Mouse (Mus musculus) midbrain, postnatal 0 days (tissue): ENCODE results near the gene Eif2b4. TPM values are rescaled to one million over a fixed set of nuclear protein-coding genes. Genes with fewer than 3 reads are reported as not detected.

Experiments
- ATAC-seq: fragments of 200-750 bp; cut with Nextera tagmentation; 2 replicates; pipeline ENCODE4 v1.8.0; 2017; ENCODE audit warnings: moderate number of reproducible peaks, mild to moderate bottlenecking, moderate TSS enrichment, moderate library complexity; ENCODE audit not compliant: low FRiP score
- DNase-seq: peaks from one replicate; pipeline ENCODE4 v3.0.0-alpha.2; 2015; ENCODE audit warnings: low spot score
- H3K27ac ChIP-seq: fragments of 300-500 bp; sonication (generic); 2 replicates; pipeline ENCODE4 v1.5.1; 2014; ENCODE audit warnings: low read depth, mild to moderate bottlenecking, low read length, mixed read lengths
- H3K27me3 ChIP-seq: fragments of 300-500 bp; sonication (generic); 2 replicates; pipeline ENCODE4 v1.6.1; 2014; ENCODE audit warnings: low read length, control low read depth, mixed read lengths; ENCODE audit not compliant: insufficient read depth
- H3K36me3 ChIP-seq: fragments of 300-500 bp; sonication (generic); 2 replicates; pipeline ENCODE4 v1.6.1; 2014; ENCODE audit warnings: low read length, control low read depth, mixed read lengths; ENCODE audit not compliant: insufficient read depth
- H3K4me1 ChIP-seq: fragments of 300-500 bp; sonication (generic); 2 replicates; pipeline ENCODE4 v1.6.1; 2014; ENCODE audit warnings: mild to moderate bottlenecking, control low read depth, antibody characterized with exemption, low read length, mixed read lengths; ENCODE audit not compliant: insufficient read depth
- H3K4me2 ChIP-seq: fragments of 300-500 bp; sonication (generic); 2 replicates; pipeline ENCODE4 v1.6.1; 2014; ENCODE audit warnings: low read depth, mild to moderate bottlenecking, low read length, mixed read lengths; ENCODE audit not compliant: poor library complexity, severe bottlenecking
- H3K4me3 ChIP-seq: fragments of 300-500 bp; sonication (generic); 2 replicates; pipeline ENCODE4 v1.5.1; 2014; ENCODE audit warnings: low read depth, mild to moderate bottlenecking, low read length, moderate library complexity
- H3K9ac ChIP-seq: fragments of 300-500 bp; sonication (generic); replicated peaks from 2 replicates; pipeline ENCODE4 v1.6.1; 2014; ENCODE audit warnings: mild to moderate bottlenecking, low read length, moderate library complexity, mixed read lengths; ENCODE audit not compliant: poor library complexity, severe bottlenecking
- H3K9me3 ChIP-seq: fragments of 300-500 bp; sonication (generic); 2 replicates; pipeline ENCODE4 v1.6.1; 2016; ENCODE audit warnings: low read length, control low read depth
- CTCF ChIP-seq: IDR thresholded peaks from 2 replicates; pipeline ENCODE4 v1.5.1; 2016; ENCODE audit warnings: antibody characterized with exemption, mild to moderate bottlenecking
- WGBS: fragments of 180-500 bp; shearing (Covaris S2); extraction: QIAGEN DNeasy Blood & Tissue Kit; methylation state at CpG from one replicate; pipeline ENCODE4 v1.1.7; 2014; 5-methylcytosine and 5-hydroxymethylcytosine counted together
- polyA plus RNA-seq: library from polyadenylated mRNA; unstranded; fragments of >200 nt; fragmentation: Nextera tagmentation; extraction: Ambion mirVana; gene quantifications from 2 replicates; pipeline ENCODE4 v1.2.1, GENCODE M21; 2015
- total RNA-seq: library from RNA; depleted of rRNA; stranded (reverse); fragments of >200 nt; gene quantifications from 2 replicates; pipeline ENCODE4 v1.2.3, GENCODE M21; 2014; rRNA removed

Eif2b4 gene
- total and polyA plus RNA-seq, 2 experiments from 2014 or later = 34.0 to 84.3 TPM

DNA sequence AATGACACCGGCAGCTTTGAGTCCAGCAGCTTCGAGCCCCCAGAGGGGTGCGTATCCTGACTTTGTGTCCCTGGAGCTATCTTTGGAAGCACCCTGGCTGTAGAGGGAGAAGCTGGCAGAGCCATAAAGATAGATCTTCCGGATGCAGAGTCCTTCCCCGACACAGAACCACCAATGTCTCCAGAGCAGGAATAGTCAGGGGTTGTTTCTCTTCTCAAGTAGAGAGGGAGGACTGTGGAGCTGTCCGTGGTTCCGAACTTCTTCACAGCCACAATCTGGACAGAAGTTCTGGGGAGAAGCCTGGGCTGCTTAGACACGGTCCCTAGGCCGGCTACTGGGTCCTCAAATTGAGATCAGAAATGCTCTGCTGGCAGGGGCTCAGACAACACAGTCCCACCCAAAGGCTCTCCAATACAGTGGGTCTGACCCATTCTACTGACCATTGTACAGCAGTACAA, 54.2 kb downstream of the Eif2b4 start:
- no peak for DNase-seq
- no peak for TF ChIP-seq CTCF
- H3K27ac ChIP-seq = no peak overlapping the region
- no peak overlapping the region; the same call in 1 of the 2 replicates for H3K4me2 ChIP-seq
- H3K36me3 ChIP-seq = 0 out of 2 replicates have a peak, but pooled peaks cover 2% of the 10 kb centered on the region
- peaks cover 44% of the 10 kb centered on the region for H3K27me3 ChIP-seq
- peaks cover 12% of the 10 kb centered on the region; the same call in 1 of the 2 replicates for H3K4me1 ChIP-seq
- peak overlapping the region; percentile 36; the same call in 1 of the 2 replicates for H3K4me3 ChIP-seq
- no peaks in the 10 kb centered on the region for H3K9me3 ChIP-seq
- no peak for ATAC-seq
- no peak overlapping the region for H3K9ac ChIP-seq
- 11% methylated on average over 9 of the region's 9 CpGs for WGBS

DNA sequence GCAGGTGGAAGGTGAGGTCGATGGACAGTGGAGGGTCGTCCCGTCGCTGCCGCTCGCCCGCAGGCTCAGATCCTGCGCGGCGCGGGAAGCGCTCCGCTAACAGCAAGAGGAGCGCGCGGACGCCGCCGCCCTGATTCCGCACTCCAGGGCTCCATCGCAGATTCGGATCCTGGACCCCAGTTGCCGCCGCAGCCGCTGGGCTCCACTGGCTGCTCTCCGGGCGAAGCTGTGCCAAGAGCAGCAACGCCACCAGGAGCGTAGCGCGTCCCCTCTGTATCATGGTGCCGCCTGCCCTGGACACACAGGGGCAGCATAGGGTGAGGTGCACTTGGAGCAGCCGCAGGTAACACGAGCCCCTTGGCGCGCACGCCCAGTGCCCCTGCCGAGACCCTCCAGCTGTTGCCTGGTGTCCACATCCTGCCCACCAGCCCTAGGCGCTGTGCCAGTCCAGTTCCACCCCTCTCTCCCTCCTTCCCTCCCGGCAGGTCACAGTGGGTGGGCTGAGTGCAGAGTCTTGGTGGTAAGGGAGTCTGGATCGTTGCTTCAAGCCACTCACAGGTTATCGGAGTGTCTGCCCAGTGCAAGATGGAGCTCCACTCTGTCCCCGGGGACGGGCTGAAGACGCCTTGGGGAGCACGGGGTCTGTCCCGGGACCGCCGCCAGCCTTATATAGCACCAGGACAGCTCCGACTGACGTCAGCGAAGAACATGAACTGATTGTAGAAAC, 54.8 kb downstream of the Eif2b4 start, which contains the start of gene Ucn:
Gene Ucn, minus strand, starts transcription at position 589 of the 727 bp plus-strand sequence.
- peak within 1 kb of the TSS; percentile 64 for H3K4me2 ChIP-seq

DNA sequence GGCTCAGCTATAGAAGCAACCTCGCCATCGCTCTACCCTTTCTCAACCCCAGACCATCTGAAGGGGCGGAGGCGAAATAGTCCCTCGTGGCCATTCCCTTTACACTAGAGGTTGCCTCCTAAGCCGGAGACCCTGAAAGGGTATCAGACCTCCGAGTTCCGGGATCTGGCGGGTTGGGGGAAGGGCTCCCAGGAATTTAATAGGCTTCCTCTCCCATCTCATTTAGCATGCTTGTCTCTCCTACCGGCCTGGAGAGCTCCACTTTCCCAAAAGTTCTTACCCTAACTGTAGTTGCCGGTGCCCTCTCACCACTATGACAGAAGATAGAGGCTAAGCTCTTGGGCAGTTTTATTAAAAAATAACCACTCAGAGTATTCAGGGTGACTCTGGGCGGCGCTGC, 55.6 kb downstream of the Eif2b4 start:
- Histone ChIP-seq H3K27me3 (peaks cover 44% of the 10 kb centered on the region), H3K4me3 (peak overlapping the region; percentile 36), H3K27ac (no peak overlapping the region), H3K36me3 (0 out of 2 replicates have a peak, but pooled peaks cover 2% of the 10 kb centered on the region), H3K4me1 (peaks cover 12% of the 10 kb centered on the region; the same call in 1 of the 2 replicates), H3K9ac (no peak overlapping the region), H3K9me3 (no peaks in the 10 kb centered on the region), H3K4me2 (peak overlapping the region; percentile 64)
- WGBS = under 1% methylated on average over 13 of the region's 13 CpGs
- ATAC-seq (no peak), DNase-seq (no peak)
- TF ChIP-seq CTCF = no peak

More for the DNA sequence above, 54.8 kb downstream of the Eif2b4 start, which contains the start of gene Ucn:
- Histone ChIP-seq H3K36me3 (0 out of 2 replicates have a peak, but pooled peaks cover 2% of the 10 kb centered on the region), H3K4me3 (peak within 1 kb of the TSS; percentile 36), H3K27me3 (peaks cover 44% of the 10 kb centered on the region), H3K4me1 (peaks cover 12% of the 10 kb centered on the region; the same call in 1 of the 2 replicates), H3K9me3 (no peaks in the 10 kb centered on the region), H3K9ac (no peak within 1 kb of the TSS), H3K27ac (no peak within 1 kb of the TSS)
- TF ChIP-seq CTCF = 0 out of 2 replicates have a peak, but pooled peaks have one; percentile 12
- DNase-seq (no peak), ATAC-seq (0 out of 2 replicates have a peak, but pooled peaks have one; percentile 18)
- 2% methylated on average over 52 of the region's 52 CpGs for WGBS

Other genes starting within 250 kb of the Eif2b4 start
- gene Cgref1, start 247.8 kb downstream of the Eif2b4 start, total RNA-seq = 162 and 185 TPM in 2 replicates
- gene Cgref1, start 247.8 kb downstream of the Eif2b4 start, polyA plus RNA-seq = 108 TPM in 2 replicates
- 37.6 and 37.7 TPM in 2 replicates for gene Preb, start 233.1 kb downstream of the Eif2b4 start, total RNA-seq
- gene Preb, start 233.1 kb downstream of the Eif2b4 start, polyA plus RNA-seq = 89.6 and 101 TPM in 2 replicates
- 0.05 TPM in 1 of 2 replicates, not detected in the other for gene Tcf23, start 224.8 kb downstream of the Eif2b4 start, total RNA-seq
- 0.07 and 0.09 TPM in 2 replicates for gene Tcf23, start 224.8 kb downstream of the Eif2b4 start, polyA plus RNA-seq
- 138 and 155 TPM in 2 replicates for gene Atraid, start 145.1 kb downstream of the Eif2b4 start, total RNA-seq
- 235 and 243 TPM in 2 replicates for gene Atraid, start 145.1 kb downstream of the Eif2b4 start, polyA plus RNA-seq
- 43.8 and 44.9 TPM in 2 replicates for gene Slc5a6, start 144.5 kb downstream of the Eif2b4 start, total RNA-seq
- 32.3 and 33.0 TPM in 2 replicates for gene Slc5a6, start 144.5 kb downstream of the Eif2b4 start, polyA plus RNA-seq
- 39.5 and 44.8 TPM in 2 replicates for gene Cad, start 138.7 kb downstream of the Eif2b4 start, total RNA-seq
- gene Cad, start 138.7 kb downstream of the Eif2b4 start, polyA plus RNA-seq = 6.7 and 7.8 TPM in 2 replicates
- gene Dnajc5g, start 87.1 kb downstream of the Eif2b4 start, total RNA-seq = not detected in 2 replicates
- gene Dnajc5g, start 87.1 kb downstream of the Eif2b4 start, polyA plus RNA-seq = not detected in 2 replicates
- 19.3 and 24.1 TPM in 2 replicates for gene Slc30a3, start 85.2 kb downstream of the Eif2b4 start, total RNA-seq
- gene Slc30a3, start 85.2 kb downstream of the Eif2b4 start, polyA plus RNA-seq = 14.0 and 20.6 TPM in 2 replicates
- gene Trim54, start 76.7 kb downstream of the Eif2b4 start, total RNA-seq = 0.33 TPM in 1 of 2 replicates, not detected in the other
- not detected in 2 replicates for gene Trim54, start 76.7 kb downstream of the Eif2b4 start, polyA plus RNA-seq
- gene Ucn, start 54.6 kb downstream of the Eif2b4 start, total RNA-seq = not detected in 2 replicates
- gene Ucn, start 54.6 kb downstream of the Eif2b4 start, polyA plus RNA-seq = not detected in 2 replicates
- gene Mpv17, start 39.2 kb downstream of the Eif2b4 start, total RNA-seq = 42.5 and 65.5 TPM in 2 replicates
- gene Mpv17, start 39.2 kb downstream of the Eif2b4 start, polyA plus RNA-seq = 38.8 and 41.8 TPM in 2 replicates
- 3.1 and 4.3 TPM in 2 replicates for gene Gm29609, start 13.5 kb downstream of the Eif2b4 start, total RNA-seq
- 1.9 and 2.2 TPM in 2 replicates for gene Gm29609, start 13.5 kb downstream of the Eif2b4 start, polyA plus RNA-seq
- gene Gtf3c2, start 13.3 kb downstream of the Eif2b4 start, total RNA-seq = 45.2 and 46.4 TPM in 2 replicates
- 46.1 and 49.0 TPM in 2 replicates for gene Gtf3c2, start 13.3 kb downstream of the Eif2b4 start, polyA plus RNA-seq
- gene Snx17, start 203 bp downstream of the Eif2b4 start, total RNA-seq = 88.3 and 95.2 TPM in 2 replicates
- 103 and 104 TPM in 2 replicates for gene Snx17, start 203 bp downstream of the Eif2b4 start, polyA plus RNA-seq
- 6.4 and 10.9 TPM in 2 replicates for gene Zfp513, start 8.9 kb upstream of the Eif2b4 start, total RNA-seq
- gene Zfp513, start 8.9 kb upstream of the Eif2b4 start, polyA plus RNA-seq = 11.1 and 13.0 TPM in 2 replicates
- gene Ppm1g, start 27.3 kb upstream of the Eif2b4 start, total RNA-seq = 87.0 and 95.6 TPM in 2 replicates
- gene Ppm1g, start 27.3 kb upstream of the Eif2b4 start, polyA plus RNA-seq = 170 and 183 TPM in 2 replicates
- 120 and 126 TPM in 2 replicates for gene Nrbp1, start 47.4 kb upstream of the Eif2b4 start, total RNA-seq
- gene Nrbp1, start 47.4 kb upstream of the Eif2b4 start, polyA plus RNA-seq = 138 and 149 TPM in 2 replicates
- not detected in 2 replicates for gene Gm9970, start 47.8 kb upstream of the Eif2b4 start, total RNA-seq
- gene Gm9970, start 47.8 kb upstream of the Eif2b4 start, polyA plus RNA-seq = 0.34 and 0.93 TPM in 2 replicates
- gene Krtcap3, start 58.3 kb upstream of the Eif2b4 start, total RNA-seq = 1.2 and 2.5 TPM in 2 replicates
- gene Krtcap3, start 58.3 kb upstream of the Eif2b4 start, polyA plus RNA-seq = 1.5 and 3.4 TPM in 2 replicates
- 28.2 and 45.8 TPM in 2 replicates for gene Ift172, start 97.7 kb upstream of the Eif2b4 start, total RNA-seq
- 16.5 and 17.7 TPM in 2 replicates for gene Ift172, start 97.7 kb upstream of the Eif2b4 start, polyA plus RNA-seq
- 155 and 188 TPM in 2 replicates for gene Fndc4, start 102.7 kb upstream of the Eif2b4 start, total RNA-seq
- 103 and 118 TPM in 2 replicates for gene Fndc4, start 102.7 kb upstream of the Eif2b4 start, polyA plus RNA-seq
- 0.42 and 1.2 TPM in 2 replicates for gene Gckr, start 104.0 kb upstream of the Eif2b4 start, total RNA-seq
- gene Gckr, start 104.0 kb upstream of the Eif2b4 start, polyA plus RNA-seq = 0.85 and 1.0 TPM in 2 replicates